Mouse (Mus musculus): ENCODE measurements at regions not wholly inside any gene's neighbourhood (a gene's known extent, or its start where the extent isn't known, plus 50 kb on each side); places are given as distances from the start of the nearest gene placed in this dataset.

DNA sequence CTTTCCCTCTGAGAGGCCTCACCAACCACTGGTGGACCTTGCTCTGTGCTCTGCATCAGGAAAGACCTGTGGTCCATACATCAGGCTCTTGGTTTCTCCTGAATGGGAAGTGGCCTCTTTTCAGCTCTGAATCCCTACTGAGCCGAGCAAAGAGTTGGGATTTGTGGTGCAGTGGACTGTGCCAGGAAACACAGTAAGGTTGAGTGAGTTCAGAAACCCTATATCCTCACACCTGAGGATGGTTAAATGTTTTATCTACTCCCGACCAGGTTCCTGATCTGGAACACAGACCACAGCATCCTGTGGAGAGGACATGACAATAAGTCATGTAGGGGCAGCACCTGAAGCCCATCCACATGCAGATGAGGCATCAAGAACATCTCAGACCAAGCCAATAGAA, 73.4 kb upstream of the Tprg start:
- no peak for DNase-seq (ENCODE audit: extremely low read depth, low read depth, low spot score)
- Histone ChIP-seq H3K27me3 (ENCODE audit: control insufficient read depth, insufficient read depth, low read length) (no peaks in the 10 kb centered on the region), H3K27ac (replicated peaks; ENCODE audit: insufficient read depth, low read depth, low read length) (no peak overlapping the region), H3K79me2 (ENCODE audit: control insufficient read depth, insufficient read depth, low read length) (no peaks in the 10 kb centered on the region), H3K4me3 (ENCODE audit: insufficient read depth, low read depth, low read length) (no peak overlapping the region), H3K4me1 (ENCODE audit: control insufficient read depth, insufficient read depth, low read length) (no peaks in the 10 kb centered on the region), H3K36me3 (ENCODE audit: control insufficient read depth, insufficient read depth, low read length) (no peaks in the 10 kb centered on the region), H3K9ac (ENCODE audit: low read depth, low read length) (no peak overlapping the region)
- TF ChIP-seq POLR2A (IDR thresholded peaks at IDR 0.05; ENCODE audit: extremely low read depth, insufficient read depth, low read length) (no peak), CTCF (IDR thresholded peaks at IDR 0.05; ENCODE audit: low read depth, low read length) (no peak)
- WGBS, result 63% methylated on average over 2 of the region's 2 CpGs

DNA sequence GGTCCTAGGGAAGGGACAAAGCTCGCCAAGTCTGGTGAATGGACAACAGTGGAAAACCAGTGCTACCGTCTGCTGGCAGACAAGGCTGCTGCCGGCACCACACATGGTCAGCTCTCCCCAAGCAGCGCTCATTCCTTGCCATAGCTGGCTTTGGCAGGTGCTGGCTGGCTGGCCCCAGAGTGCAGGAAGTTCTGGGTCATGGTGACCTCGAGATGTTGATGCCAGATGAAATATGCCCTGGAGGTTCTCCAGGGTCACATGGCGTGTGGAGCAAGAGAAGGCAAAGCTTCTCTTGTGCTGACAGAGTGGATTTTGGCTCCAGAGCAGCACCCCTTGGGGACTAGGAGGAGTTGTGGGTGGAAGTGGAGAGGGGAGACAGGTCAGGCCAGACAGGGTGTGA, 66.1 kb upstream of the Tprg start:
- Histone ChIP-seq H3K36me3 (ENCODE audit: control insufficient read depth, insufficient read depth, low read length) (no peaks in the 10 kb centered on the region), H3K27me3 (ENCODE audit: control insufficient read depth, insufficient read depth, low read length) (no peaks in the 10 kb centered on the region), H3K27ac (replicated peaks; ENCODE audit: insufficient read depth, low read depth, low read length) (no peak overlapping the region), H3K4me3 (ENCODE audit: insufficient read depth, low read depth, low read length) (no peak overlapping the region), H3K4me1 (ENCODE audit: control insufficient read depth, insufficient read depth, low read length) (no peaks in the 10 kb centered on the region), H3K79me2 (ENCODE audit: control insufficient read depth, insufficient read depth, low read length) (no peaks in the 10 kb centered on the region), H3K9ac (ENCODE audit: low read depth, low read length) (no peak overlapping the region)
- 39% methylated on average over 6 of the region's 6 CpGs for WGBS
- DNase-seq (ENCODE audit: extremely low read depth, low read depth, low spot score), result peak; percentile 95
- TF ChIP-seq CTCF (IDR thresholded peaks at IDR 0.05; ENCODE audit: low read depth, low read length) (0 out of 2 replicates have a peak, but pooled peaks have one; percentile 6), POLR2A (IDR thresholded peaks at IDR 0.05; ENCODE audit: extremely low read depth, insufficient read depth, low read length) (no peak)

DNA sequence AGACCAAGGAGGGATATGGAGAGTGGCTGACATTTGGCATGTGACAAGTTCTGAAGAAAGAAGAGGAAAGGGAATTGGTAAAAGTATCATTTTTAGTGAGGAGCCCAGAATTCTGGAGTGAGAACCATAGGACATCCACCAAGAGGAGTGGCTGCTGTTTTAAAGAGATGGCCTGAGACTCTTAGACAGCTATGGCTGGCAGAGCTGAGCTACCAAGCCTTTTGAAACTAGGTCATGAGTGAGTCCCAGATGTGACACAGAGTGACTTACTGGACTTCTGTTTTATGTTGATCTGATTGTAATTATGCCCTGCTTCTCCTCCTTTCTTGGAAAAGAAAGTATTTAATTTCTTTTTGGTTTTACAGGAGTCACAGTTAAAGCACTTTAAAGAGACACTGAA, 61.8 kb upstream of the Tprg start:
- no peak overlapping the region for H3K4me3 ChIP-seq (ENCODE audit: insufficient read depth, low read depth, low read length)
- H3K27ac ChIP-seq (replicated peaks; ENCODE audit: insufficient read depth, low read depth, low read length), result no peak overlapping the region
- no peaks in the 10 kb centered on the region for H3K36me3 ChIP-seq (ENCODE audit: control insufficient read depth, insufficient read depth, low read length)
- DNase-seq (ENCODE audit: extremely low read depth, low read depth, low spot score), result no peak
- H3K4me1 ChIP-seq (ENCODE audit: control insufficient read depth, insufficient read depth, low read length), result no peaks in the 10 kb centered on the region
- H3K79me2 ChIP-seq (ENCODE audit: control insufficient read depth, insufficient read depth, low read length), result no peaks in the 10 kb centered on the region
- no peaks in the 10 kb centered on the region for H3K27me3 ChIP-seq (ENCODE audit: control insufficient read depth, insufficient read depth, low read length)
- no peak overlapping the region for H3K9ac ChIP-seq (ENCODE audit: low read depth, low read length)
- TF ChIP-seq CTCF (IDR thresholded peaks at IDR 0.05; ENCODE audit: low read depth, low read length) (no peak), POLR2A (IDR thresholded peaks at IDR 0.05; ENCODE audit: extremely low read depth, insufficient read depth, low read length) (no peak)
